Mouse (Mus musculus) gastrocnemius, adult 2 months (tissue): ENCODE measurements around the gene 4930524B15Rik. TPM values are rescaled to one million over a fixed set of nuclear protein-coding genes. Genes with fewer than 3 reads are reported as not detected.
A peak's percentile ranks its signal among the peaks of the same experiment; 100 is the strongest.

Experiments
- DNase-seq: peaks from one replicate; pipeline ENCODE4 v3.0.0; 2022
- H3K27ac ChIP-seq: fragments of 200-600 bp; 2 replicates; pipeline ENCODE4 v1.8.1; 2022; ENCODE audit warnings: mild to moderate bottlenecking
- H3K4me3 ChIP-seq: fragments of 200-600 bp; 2 replicates; pipeline ENCODE4 v1.8.1; 2022; ENCODE audit warnings: mild to moderate bottlenecking, moderate library complexity
- CTCF ChIP-seq: fragments of 200-600 bp; IDR thresholded peaks from 2 replicates; pipeline ENCODE4 v1.8.1; 2022; ENCODE audit warnings: antibody characterized with exemption, mild to moderate bottlenecking, moderate library complexity
- intact Hi-C: fragments of 180-260 bp; cut with DNase I; formaldehyde crosslinking; loops from one replicate; pipeline ENCODE4 v1.15.1; 2025
- long read RNA-seq, 2 experiments: library from polyadenylated mRNA; stranded (forward); transcript quantifications; one replicate each; pipeline ENCODE4 v2.0.0; 2021
- total RNA-seq, 2 experiments: library from RNA; stranded (reverse); gene quantifications; 2 replicates each; pipeline ENCODE4 v1.2.3; 2021

The 4930524B15Rik gene
- not detected for total RNA-seq
- long read RNA-seq, experiment 1, result 0 reads
- long read RNA-seq, experiment 2, result 0 reads

- intact Hi-C loops, result no loop called here
- Histone ChIP-seq H3K27ac (no peak within 1 kb of the TSS), H3K4me3 (peak within 1 kb of the TSS; percentile 51)
- no peak for DNase-seq
- TF ChIP-seq CTCF, result no peak
Observed at GRCm38 (mm10) chr11:31965256-31966134, at the start of gene 4930524B15Rik. Gene 4930524B15Rik (plus strand): TSS chr11:31965592.

DNA sequence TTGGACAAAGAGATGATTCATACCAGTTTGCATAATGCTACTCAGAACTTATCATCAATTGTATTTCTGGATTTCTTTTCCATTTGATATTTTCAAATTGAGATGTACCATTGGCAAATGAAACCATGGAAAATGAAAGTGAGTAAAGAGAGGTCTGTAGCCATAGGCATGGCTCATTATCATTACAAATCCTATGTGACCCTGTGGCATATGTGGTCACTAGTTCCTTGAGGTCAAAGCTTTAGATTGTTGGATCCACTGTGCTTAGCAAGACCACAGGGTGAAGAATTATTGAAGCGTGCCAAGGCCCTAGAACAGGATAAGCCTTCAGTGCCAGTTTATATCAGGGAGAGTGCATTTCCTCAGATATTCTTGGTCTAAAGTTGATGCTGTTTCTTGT lies 47.6 kb upstream of the 4930524B15Rik start:
- no peak overlapping the region for H3K27ac ChIP-seq
- TF ChIP-seq CTCF, result no peak
- no peak overlapping the region for H3K4me3 ChIP-seq
- no peak for DNase-seq
- intact Hi-C loops, result no loop called here

DNA sequence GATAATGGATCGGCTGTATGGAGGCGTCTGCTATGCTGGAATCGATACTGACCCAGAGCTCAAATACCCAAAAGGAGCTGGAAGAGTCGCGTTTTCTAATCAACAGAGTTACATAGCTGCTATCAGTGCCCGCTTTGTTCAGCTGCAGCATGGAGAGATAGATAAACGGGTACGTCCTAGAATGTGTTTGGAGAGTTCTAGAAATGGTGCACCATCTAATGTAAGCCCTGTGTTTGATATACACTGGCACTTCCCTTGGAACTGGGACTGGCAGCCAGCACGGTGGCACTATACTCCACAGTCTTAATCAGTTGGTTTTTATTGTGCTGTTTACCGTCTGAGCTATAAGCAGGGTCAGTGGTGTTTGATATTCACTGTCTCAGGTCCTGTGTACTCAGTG lies 35.3 kb upstream of the 4930524B15Rik start:
- intact Hi-C loops, result no loop called here
- no peak for TF ChIP-seq CTCF
- no peak for DNase-seq
- no peak overlapping the region for H3K4me3 ChIP-seq
- H3K27ac ChIP-seq, result no peak overlapping the region

- intact Hi-C loops, result no loop called here
- peak overlapping the region; percentile 13; the same call in 1 of the 2 replicates for H3K27ac ChIP-seq
- H3K4me3 ChIP-seq, result no peak overlapping the region
- TF ChIP-seq CTCF, result no peak
- no peak for DNase-seq
Observed at GRCm38 (mm10) chr11:31935652-31936051, 29.7 kb upstream of the 4930524B15Rik start.

GRCm38 (mm10) chr11:31936910-31937525 lies 28.4 kb upstream of the 4930524B15Rik start:
- intact Hi-C loops, result no loop called here
- H3K4me3 ChIP-seq, result no peak overlapping the region

GRCm38 (mm10) chr11:31940898-31941639 lies 24.3 kb upstream of the 4930524B15Rik start:
- no peak for TF ChIP-seq CTCF
- intact Hi-C loops, result no loop called here
- no peak overlapping the region for H3K4me3 ChIP-seq
- DNase-seq, result no peak
- H3K27ac ChIP-seq, result no peak overlapping the region

More at GRCm38 (mm10) chr11:31936910-31937525, 28.4 kb upstream of the 4930524B15Rik start:
- no peak for TF ChIP-seq CTCF
- H3K27ac ChIP-seq, result no peak overlapping the region
- DNase-seq, result no peak

GRCm38 (mm10) chr11:31941640-31942638 lies 23.5 kb upstream of the 4930524B15Rik start:
- peak; percentile 27; the same call in 1 of the 2 replicates for TF ChIP-seq CTCF
- Histone ChIP-seq H3K4me3 (no peak overlapping the region), H3K27ac (no peak overlapping the region)
- DNase-seq, result no peak
- intact Hi-C loops, result no loop called here

DNA sequence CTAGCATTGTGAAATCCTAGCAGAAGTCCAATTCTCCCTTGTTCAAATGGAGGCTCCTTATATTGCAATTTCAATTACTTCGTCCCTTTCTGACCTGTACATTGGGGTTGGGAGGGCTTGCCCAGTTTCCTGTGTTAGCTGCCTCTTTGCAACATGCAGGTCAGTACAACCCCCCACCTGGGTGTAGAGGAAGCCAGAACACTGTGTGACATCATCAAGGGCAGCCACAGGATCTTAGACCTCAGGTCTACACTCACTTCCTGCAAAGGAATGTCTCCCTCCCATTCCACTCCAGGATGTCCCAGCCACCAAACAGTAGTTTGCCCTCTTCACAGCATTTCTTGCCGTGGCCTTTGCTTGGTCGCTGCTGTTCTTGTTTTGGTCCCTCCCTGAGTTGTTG lies 19.9 kb upstream of the 4930524B15Rik start:
- DNase-seq, result no peak
- Histone ChIP-seq H3K4me3 (no peak overlapping the region), H3K27ac (no peak overlapping the region)
- no peak for TF ChIP-seq CTCF
- intact Hi-C loops, result no loop called here

DNA sequence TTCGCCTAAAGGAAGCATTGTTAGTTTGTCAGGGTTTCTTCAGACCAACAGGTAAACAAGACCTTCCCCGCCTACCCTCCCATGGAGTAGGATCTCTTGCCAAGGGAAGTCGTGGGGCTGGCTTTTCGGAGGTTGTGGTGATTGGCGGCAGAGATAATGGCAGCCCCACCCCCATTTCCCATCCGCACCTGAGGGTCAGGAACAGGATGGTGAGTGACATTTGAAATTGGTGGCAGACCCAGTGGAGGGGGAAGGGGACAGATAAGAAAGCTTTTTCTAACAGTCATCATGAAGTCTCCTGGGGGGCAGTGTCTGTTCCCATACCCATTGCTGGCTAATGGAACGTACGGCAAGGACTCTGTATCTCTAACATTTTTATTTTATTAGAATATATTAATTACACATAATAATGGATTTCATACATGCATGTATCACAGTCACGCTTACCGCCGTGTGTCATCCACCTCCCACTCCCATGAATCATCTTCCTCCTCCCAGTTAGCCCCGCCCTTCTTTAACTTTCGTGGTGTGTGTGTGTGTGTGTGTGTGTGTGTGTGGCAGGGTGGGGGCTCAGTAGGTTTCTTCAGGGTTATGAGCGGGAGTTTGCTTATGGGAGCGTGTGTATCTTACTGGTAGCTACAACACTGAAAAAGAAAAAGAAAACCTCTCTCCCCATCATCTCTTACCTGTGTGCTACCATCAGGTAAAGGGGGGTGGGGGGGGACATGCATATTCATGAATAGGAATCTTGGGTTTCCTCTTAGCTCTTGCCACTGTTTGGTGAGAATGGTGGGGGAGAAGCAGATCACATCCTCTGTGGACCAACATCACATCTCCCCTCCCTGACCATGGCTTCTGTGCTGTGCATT lies 16.7 kb upstream of the 4930524B15Rik start:
- TF ChIP-seq CTCF, result no peak
- no peak for DNase-seq
- intact Hi-C loops, result no loop called here
- Histone ChIP-seq H3K4me3 (peak overlapping the region; percentile 70), H3K27ac (peak overlapping the region; percentile 72; the same call in 1 of the 2 replicates)

DNA sequence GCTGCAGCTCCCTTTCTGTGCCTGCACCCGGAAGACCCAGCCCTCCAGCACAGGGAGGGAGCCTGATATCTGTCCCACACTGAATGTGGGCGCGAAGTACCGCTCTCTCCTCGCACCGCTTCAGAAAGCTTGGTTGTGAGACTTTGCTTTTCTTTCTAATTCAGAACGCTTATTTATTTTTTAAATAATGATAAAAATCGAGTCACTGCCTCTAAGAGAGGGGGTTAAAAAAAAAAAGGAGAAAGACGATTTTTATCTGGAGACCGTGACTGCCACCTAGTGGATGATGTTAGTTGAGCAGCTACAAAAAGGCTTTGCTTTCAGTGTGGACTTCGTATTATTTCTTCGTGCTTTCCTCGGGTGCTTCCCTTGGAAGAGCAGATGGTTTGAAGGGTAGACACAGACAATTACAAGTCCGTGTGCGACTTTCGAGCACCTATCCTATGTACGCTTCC lies 16.0 kb upstream of the 4930524B15Rik start:
- intact Hi-C loops, result no loop called here
- DNase-seq, result peak; percentile 60
- peak overlapping the region; percentile 72 for H3K27ac ChIP-seq
- TF ChIP-seq CTCF, result peak; percentile 88
- peak overlapping the region; percentile 70 for H3K4me3 ChIP-seq

- no peak for TF ChIP-seq CTCF
- intact Hi-C loops, result no loop called here
- Histone ChIP-seq H3K4me3 (no peak overlapping the region), H3K27ac (no peak overlapping the region)
- DNase-seq, result no peak
Observed at GRCm38 (mm10) chr11:31960071-31960470, 5.3 kb upstream of the 4930524B15Rik start.
